Mouse (Mus musculus): ENCODE results near the gene Uckl1. TPM values are rescaled to one million over a fixed set of nuclear protein-coding genes. Genes with fewer than 3 reads are reported as not detected.

Gene Uckl1
- total RNA-seq (2014; rRNA removed) (49.9 and 58.2 TPM in 2 replicates), polyA plus RNA-seq (2015; fragmentation: Nextera tagmentation; extraction: Ambion mirVana) (36.5 and 38.1 TPM in 2 replicates)

DNA sequence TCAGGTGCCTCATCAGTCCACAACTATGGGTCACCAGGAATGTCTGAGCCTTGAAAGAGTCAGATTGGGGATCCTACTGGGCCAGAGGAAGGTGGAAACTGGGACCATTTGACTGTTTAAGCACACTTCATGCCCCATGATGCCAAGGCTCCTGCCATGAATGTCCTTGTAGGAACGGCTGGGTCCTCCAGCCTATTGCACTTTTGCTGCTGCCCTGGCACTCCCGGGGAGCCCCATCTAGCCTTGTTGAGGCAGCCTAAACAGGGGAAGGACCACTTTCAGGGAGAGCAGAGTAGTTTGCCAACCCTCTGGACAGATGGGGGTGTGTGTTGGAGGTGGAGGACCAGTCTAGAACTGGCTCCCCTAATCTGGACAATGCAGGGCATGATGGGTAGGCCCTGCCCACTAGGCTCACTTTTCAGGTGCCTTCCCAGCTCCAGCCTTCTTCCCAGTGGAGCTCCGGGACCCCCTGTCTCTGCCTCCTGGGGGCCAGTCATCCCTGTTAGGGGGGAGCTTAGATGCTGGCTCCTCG, at the start of gene Uckl1:
TSS of gene Uckl1 (minus strand) at position 482 of the 532 bp plus-strand sequence.
- peaks cover 47% of the 10 kb centered on the region for H3K36me3 ChIP-seq (ENCODE audit: insufficient read depth, low read length)
- no peak for ATAC-seq
- H3K9ac ChIP-seq (replicated peaks; ENCODE audit: low read length): no peak within 1 kb of the TSS
- H3K27me3 ChIP-seq (ENCODE audit: insufficient read depth, low read length): no peaks in the 10 kb centered on the region
- peaks cover 5% of the 10 kb centered on the region; the same call in 1 of the 2 replicates for H3K4me1 ChIP-seq (ENCODE audit: insufficient read depth, low read length)
- no peak for TF ChIP-seq CTCF (IDR thresholded peaks at IDR 0.05; ENCODE audit: low read depth)
- 90% methylated on average over 4 of the region's 4 CpGs for WGBS
- H3K4me2 ChIP-seq (ENCODE audit: low read depth, low read length): no peak within 1 kb of the TSS
- no peak within 1 kb of the TSS for H3K4me3 ChIP-seq (ENCODE audit: low read length)
- H3K27ac ChIP-seq: no peak within 1 kb of the TSS
- no peaks in the 10 kb centered on the region for H3K9me3 ChIP-seq (ENCODE audit: low read length)
- DNase-seq (ENCODE audit: low spot score): no peak

DNA sequence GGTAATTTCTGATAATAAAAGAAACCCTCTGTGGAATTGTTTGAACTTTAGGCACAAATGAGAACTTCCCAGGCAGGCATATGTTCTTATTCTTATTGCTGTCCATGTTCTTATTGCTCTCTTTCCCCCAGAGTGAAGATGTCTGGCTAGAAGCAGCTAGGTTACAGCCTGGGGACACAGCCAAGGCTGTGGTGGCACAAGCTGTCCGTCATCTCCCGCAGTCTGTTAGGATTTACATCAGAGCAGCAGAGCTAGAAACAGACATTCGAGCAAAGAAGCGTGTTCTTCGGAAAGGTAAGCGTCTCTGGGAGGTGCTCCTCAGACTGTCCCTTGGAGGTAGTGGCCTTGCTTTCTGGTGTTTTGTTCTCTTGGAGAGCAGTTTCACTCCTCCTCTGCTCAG, 47.9 kb upstream of the Uckl1 start:
- H3K4me3 ChIP-seq (ENCODE audit: low read length): no peak overlapping the region
- H3K36me3 ChIP-seq (ENCODE audit: insufficient read depth, low read length): peaks cover 42% of the 10 kb centered on the region; the same call in 1 of the 2 replicates
- H3K4me2 ChIP-seq (ENCODE audit: low read depth, low read length): no peak overlapping the region
- DNase-seq (ENCODE audit: low spot score) (no peak), ATAC-seq (no peak)
- no peaks in the 10 kb centered on the region for H3K27me3 ChIP-seq (ENCODE audit: insufficient read depth, low read length)
- H3K4me1 ChIP-seq (ENCODE audit: insufficient read depth, low read length): no peaks in the 10 kb centered on the region
- 96% methylated on average over 6 of the region's 6 CpGs for WGBS
- H3K9ac ChIP-seq (replicated peaks; ENCODE audit: low read length): no peak overlapping the region
- no peak overlapping the region for H3K27ac ChIP-seq
- TF ChIP-seq CTCF (IDR thresholded peaks at IDR 0.05; ENCODE audit: low read depth): no peak
- H3K9me3 ChIP-seq (ENCODE audit: low read length): no peaks in the 10 kb centered on the region

DNA sequence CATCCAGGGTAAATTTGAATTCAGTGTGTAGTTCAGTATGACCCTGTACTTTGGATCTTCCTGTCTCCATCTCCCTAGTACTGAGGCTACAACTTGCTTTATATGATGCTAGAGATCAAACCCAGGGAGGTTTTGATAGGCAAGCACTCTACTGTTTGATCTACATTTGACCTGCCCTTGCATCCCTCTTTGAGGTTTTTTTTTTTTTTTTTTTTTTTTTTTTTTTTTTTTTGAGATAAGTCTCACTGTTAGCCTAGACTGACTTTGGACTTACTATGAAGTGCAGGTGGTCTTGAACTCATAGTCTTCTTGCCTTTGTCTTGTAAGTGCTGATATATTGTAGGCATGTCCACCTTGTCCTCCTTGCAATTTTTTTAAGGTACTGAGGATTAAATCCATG, 43.8 kb upstream of the Uckl1 start:
- DNase-seq (ENCODE audit: low spot score) (no peak), ATAC-seq (no peak)
- Histone ChIP-seq H3K27ac (no peak overlapping the region), H3K4me2 (ENCODE audit: low read depth, low read length) (no peak overlapping the region), H3K36me3 (ENCODE audit: insufficient read depth, low read length) (peaks cover 16% of the 10 kb centered on the region; the same call in 1 of the 2 replicates), H3K9me3 (ENCODE audit: low read length) (no peaks in the 10 kb centered on the region), H3K9ac (replicated peaks; ENCODE audit: low read length) (no peak overlapping the region), H3K4me1 (ENCODE audit: insufficient read depth, low read length) (no peaks in the 10 kb centered on the region), H3K27me3 (ENCODE audit: insufficient read depth, low read length) (no peaks in the 10 kb centered on the region), H3K4me3 (ENCODE audit: low read length) (no peak overlapping the region)
- no peak for TF ChIP-seq CTCF (IDR thresholded peaks at IDR 0.05; ENCODE audit: low read depth)

DNA sequence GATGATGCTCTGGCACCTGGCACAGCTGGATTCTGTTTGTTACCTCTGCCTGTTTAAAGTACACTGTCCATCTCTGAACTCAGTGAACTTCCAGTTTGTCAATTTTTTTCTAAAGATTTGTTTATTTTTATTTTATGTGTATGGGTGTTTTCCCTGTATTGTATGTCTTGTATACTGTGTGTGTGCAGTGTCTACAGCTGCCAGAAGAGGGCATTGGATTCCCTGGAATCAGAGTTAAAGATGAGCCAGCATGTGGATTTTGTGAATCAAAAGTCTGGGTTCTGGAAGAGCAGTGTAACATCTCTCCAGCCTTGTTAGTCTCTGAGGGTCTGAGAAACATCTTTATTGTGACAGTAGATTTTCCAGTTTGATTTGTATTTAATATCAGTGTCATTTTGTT, 38.7 kb upstream of the Uckl1 start:
- peaks cover 22% of the 10 kb centered on the region for H3K36me3 ChIP-seq (ENCODE audit: insufficient read depth, low read length)
- no peaks in the 10 kb centered on the region for H3K4me1 ChIP-seq (ENCODE audit: insufficient read depth, low read length)
- H3K27ac ChIP-seq: no peak overlapping the region
- H3K9ac ChIP-seq (replicated peaks; ENCODE audit: low read length): no peak overlapping the region
- no peak overlapping the region for H3K4me3 ChIP-seq (ENCODE audit: low read length)
- ATAC-seq (no peak), DNase-seq (ENCODE audit: low spot score) (peak; percentile 52)
- H3K9me3 ChIP-seq (ENCODE audit: low read length): no peaks in the 10 kb centered on the region
- no peaks in the 10 kb centered on the region for H3K27me3 ChIP-seq (ENCODE audit: insufficient read depth, low read length)
- no peak overlapping the region for H3K4me2 ChIP-seq (ENCODE audit: low read depth, low read length)
- TF ChIP-seq CTCF (IDR thresholded peaks at IDR 0.05; ENCODE audit: low read depth): peak; percentile 65

DNA sequence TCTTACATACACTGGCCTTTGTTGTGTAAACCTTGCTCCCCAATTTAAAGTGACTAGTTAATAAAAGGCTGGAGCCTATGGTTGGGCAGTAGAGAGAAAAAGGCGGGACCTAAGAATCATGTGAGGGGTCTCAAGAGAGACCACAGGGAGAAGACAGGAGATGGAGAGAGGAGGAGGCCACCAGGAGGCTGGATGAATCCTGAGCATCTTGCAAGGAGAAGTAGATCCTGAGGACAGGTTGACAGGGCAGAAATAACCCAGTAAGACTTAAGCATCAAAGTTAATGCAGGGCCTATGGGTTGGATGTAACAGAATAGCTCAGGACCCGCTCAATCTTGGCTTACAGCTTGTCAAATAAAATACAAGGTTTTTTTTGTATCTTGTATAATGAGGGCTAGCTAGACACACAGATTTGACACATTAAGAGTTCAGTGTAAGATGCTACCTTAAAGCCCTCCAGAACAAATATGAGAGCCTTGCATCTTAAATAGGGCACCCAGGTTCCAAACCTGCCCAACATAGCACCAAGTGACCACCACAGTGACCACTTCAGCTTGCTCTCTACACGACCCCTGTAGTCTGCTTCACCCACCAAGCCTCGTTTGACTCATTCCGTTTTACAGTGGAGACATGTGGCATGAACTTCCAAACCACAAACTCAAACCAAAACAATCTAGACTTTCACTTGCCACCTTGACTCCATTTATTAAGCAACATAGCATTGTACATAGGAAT, 34.2 kb upstream of the Uckl1 start:
- no peak overlapping the region for H3K27ac ChIP-seq
- H3K9ac ChIP-seq (replicated peaks; ENCODE audit: low read length): no peak overlapping the region
- TF ChIP-seq CTCF (IDR thresholded peaks at IDR 0.05; ENCODE audit: low read depth): no peak
- no peaks in the 10 kb centered on the region for H3K4me1 ChIP-seq (ENCODE audit: insufficient read depth, low read length)
- H3K4me3 ChIP-seq (ENCODE audit: low read length): no peak overlapping the region
- no peaks in the 10 kb centered on the region for H3K9me3 ChIP-seq (ENCODE audit: low read length)
- H3K27me3 ChIP-seq (ENCODE audit: insufficient read depth, low read length): no peaks in the 10 kb centered on the region
- no peak for ATAC-seq
- no peak for DNase-seq (ENCODE audit: low spot score)
- WGBS: 91% methylated on average over 5 of the region's 5 CpGs
- H3K36me3 ChIP-seq (ENCODE audit: insufficient read depth, low read length): peaks cover 33% of the 10 kb centered on the region
- no peak overlapping the region for H3K4me2 ChIP-seq (ENCODE audit: low read depth, low read length)

DNA sequence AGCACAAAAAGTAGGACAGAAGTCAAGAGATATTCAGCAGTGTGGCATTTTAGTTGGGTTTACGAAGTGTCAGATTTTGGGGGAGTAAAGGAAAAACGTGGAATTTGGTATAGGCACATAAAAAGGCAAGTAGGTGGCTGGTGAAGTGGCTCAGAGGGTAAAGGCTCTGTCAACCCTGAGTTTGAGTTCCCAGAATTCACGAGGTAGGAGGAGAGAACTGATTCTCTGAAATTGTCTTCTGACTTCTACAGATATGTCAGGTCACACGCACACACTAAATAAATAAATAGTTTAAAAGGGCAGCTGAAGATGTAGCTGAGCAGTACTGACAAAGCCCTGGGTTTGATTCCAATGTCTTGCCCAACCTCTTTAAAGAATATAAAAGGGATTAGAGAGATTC, 17.7 kb upstream of the Uckl1 start:
- no peak for TF ChIP-seq CTCF (IDR thresholded peaks at IDR 0.05; ENCODE audit: low read depth)
- DNase-seq (ENCODE audit: low spot score): no peak
- Histone ChIP-seq H3K4me1 (ENCODE audit: insufficient read depth, low read length) (peaks cover 19% of the 10 kb centered on the region), H3K27me3 (ENCODE audit: insufficient read depth, low read length) (no peaks in the 10 kb centered on the region), H3K4me2 (ENCODE audit: low read depth, low read length) (peak overlapping the region; percentile 90), H3K9me3 (ENCODE audit: low read length) (no peaks in the 10 kb centered on the region), H3K9ac (replicated peaks; ENCODE audit: low read length) (no peak overlapping the region), H3K36me3 (ENCODE audit: insufficient read depth, low read length) (no peaks in the 10 kb centered on the region), H3K27ac (no peak overlapping the region), H3K4me3 (ENCODE audit: low read length) (peak overlapping the region; percentile 91; the same call in 1 of the 2 replicates)
- 81% methylated on average over 4 of the region's 4 CpGs for WGBS
- no peak for ATAC-seq

DNA sequence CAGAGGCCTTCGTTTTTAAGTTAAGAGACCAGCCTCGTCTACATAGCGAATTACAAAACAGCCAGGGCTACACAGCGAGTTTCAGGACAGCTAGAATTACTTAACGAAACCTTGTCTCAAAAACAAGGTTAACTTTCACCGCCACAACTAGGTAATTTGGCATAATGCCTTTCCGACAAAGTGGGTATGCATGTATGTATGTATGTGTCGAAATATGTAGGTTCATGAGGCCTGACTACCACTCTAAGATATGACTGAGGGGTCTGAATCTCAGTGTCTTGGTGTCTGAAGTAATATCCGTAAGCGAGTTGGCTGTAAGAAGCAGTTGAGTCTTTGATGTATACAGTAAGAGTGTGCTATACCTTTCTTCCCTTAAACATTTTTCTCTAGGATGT, 17.1 kb upstream of the Uckl1 start:
- WGBS: 28% methylated on average over 10 of the region's 10 CpGs
- peak overlapping the region; percentile 90 for H3K4me2 ChIP-seq (ENCODE audit: low read depth, low read length)
- no peaks in the 10 kb centered on the region for H3K36me3 ChIP-seq (ENCODE audit: insufficient read depth, low read length)
- no peak for TF ChIP-seq CTCF (IDR thresholded peaks at IDR 0.05; ENCODE audit: low read depth)
- peaks cover 19% of the 10 kb centered on the region for H3K4me1 ChIP-seq (ENCODE audit: insufficient read depth, low read length)
- no peaks in the 10 kb centered on the region for H3K27me3 ChIP-seq (ENCODE audit: insufficient read depth, low read length)
- no peak for ATAC-seq
- no peaks in the 10 kb centered on the region for H3K9me3 ChIP-seq (ENCODE audit: low read length)
- H3K27ac ChIP-seq: peak overlapping the region; percentile 91
- peak overlapping the region; percentile 90 for H3K9ac ChIP-seq (replicated peaks; ENCODE audit: low read length)
- no peak for DNase-seq (ENCODE audit: low spot score)
- H3K4me3 ChIP-seq (ENCODE audit: low read length): peak overlapping the region; percentile 91

Measured in hindbrain, postnatal 0 days (tissue).